Mouse (Mus musculus): ENCODE results near the gene Mettl7b. TPM values are rescaled to one million over a fixed set of nuclear protein-coding genes. Genes with fewer than 3 reads are reported as not detected.

Mettl7b gene
- polyA plus RNA-seq, 1 experiment, result 3.7 TPM

- 74% methylated on average over 12 of the region's 12 CpGs for WGBS
- Histone ChIP-seq H3K4me3 (replicated peaks; ENCODE audit: control insufficient read depth, low read depth, low read length) (no peak overlapping the region), H3K4me1 (ENCODE audit: control insufficient read depth, insufficient read depth, low read length) (no peaks in the 10 kb centered on the region), H3K27ac (ENCODE audit: control insufficient read depth, insufficient read depth, low read depth, low read length, poor library complexity) (no peak overlapping the region)
- TF ChIP-seq CTCF (IDR thresholded peaks at IDR 0.05; ENCODE audit: control insufficient read depth, insufficient read depth, low read length) (no peak), POLR2A (IDR thresholded peaks at IDR 0.05; ENCODE audit: borderline replicate concordance, control insufficient read depth, low read depth, low read length) (no peak)
These were observed 22.9 kb downstream of the Mettl7b start for GRCm38 (mm10) chr10:128937756-128938390.

DNA sequence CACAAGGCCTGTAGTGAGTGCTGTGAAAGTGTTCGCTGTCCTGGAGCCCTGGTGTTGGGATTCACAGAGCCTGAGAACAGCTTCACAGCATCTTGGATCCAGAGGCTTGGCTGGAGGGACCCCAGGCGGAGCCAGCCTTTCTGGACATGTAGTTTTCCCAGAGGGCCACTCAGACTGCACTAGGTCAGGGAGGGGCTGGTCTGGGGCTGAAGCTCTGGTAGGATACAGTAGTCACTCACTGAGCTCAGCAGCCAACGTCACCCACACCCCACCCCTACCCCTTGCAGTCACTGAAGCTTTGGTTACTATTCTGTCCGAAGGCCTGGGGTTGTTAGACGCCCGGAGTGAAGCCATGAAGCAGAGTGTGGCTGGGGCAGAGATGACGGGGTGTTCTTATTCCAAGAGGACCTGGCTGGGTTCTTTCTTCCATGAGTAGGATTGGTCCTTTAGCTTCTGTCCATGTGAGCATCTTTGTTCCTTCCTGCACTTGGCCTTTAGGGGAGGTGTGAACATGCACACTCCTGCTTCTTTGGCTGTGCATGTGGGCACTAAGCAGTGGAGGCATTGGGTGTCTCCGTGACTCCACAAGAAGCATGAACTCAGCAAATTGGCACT, 24.9 kb downstream of the Mettl7b start:
- Histone ChIP-seq H3K4me1 (ENCODE audit: control insufficient read depth, insufficient read depth, low read length) (no peaks in the 10 kb centered on the region), H3K4me3 (replicated peaks; ENCODE audit: control insufficient read depth, low read depth, low read length) (no peak overlapping the region), H3K27ac (ENCODE audit: control insufficient read depth, insufficient read depth, low read depth, low read length, poor library complexity) (no peak overlapping the region)
- TF ChIP-seq POLR2A (IDR thresholded peaks at IDR 0.05; ENCODE audit: borderline replicate concordance, control insufficient read depth, low read depth, low read length) (no peak), CTCF (IDR thresholded peaks at IDR 0.05; ENCODE audit: control insufficient read depth, insufficient read depth, low read length) (no peak)
- 70% methylated on average over 8 of the region's 8 CpGs for WGBS

DNA sequence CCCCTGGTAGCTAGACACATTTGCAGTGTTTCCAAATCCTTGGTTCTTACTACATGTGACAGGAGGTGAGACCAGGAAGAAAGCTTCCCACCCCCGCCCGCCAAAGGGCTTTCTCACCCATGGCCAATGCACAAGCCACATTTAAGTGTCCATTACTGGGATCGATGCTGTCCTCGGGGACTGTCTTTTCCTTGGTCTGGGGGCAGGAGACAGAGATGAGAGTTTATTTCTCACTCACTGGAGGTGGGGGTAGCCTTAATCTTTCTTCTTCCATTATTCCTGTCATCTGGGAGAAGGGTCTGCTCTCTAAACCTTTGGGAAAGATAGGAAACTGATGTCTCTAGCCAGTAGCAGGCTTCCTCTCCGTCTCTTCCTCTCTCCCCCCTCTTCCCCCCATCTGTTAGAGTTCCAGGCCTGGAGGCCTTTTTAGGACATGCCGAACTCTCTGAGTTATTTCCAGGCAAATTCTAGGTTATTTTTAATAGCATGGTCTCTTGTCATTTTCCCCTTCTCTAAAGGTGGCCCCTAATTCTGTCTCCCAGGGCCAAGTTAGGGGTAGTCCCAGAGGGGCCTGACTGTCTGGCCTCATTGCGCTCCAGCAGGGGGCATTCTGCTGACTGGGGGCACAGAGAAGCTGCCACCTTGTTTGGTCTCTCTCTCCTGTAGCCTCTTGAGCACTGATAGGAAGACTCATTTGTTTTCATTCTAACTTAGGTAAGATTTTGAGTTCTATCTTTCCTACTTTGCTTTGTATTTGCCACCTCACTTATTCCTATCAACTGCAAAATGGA, 25.6 kb downstream of the Mettl7b start:
- no peak for TF ChIP-seq POLR2A (IDR thresholded peaks at IDR 0.05; ENCODE audit: borderline replicate concordance, control insufficient read depth, low read depth, low read length)
- no peak for TF ChIP-seq CTCF (IDR thresholded peaks at IDR 0.05; ENCODE audit: control insufficient read depth, insufficient read depth, low read length)
- WGBS, result 71% methylated on average over 7 of the region's 7 CpGs
- no peak overlapping the region for H3K27ac ChIP-seq (ENCODE audit: control insufficient read depth, insufficient read depth, low read depth, low read length, poor library complexity)
- H3K4me3 ChIP-seq (replicated peaks; ENCODE audit: control insufficient read depth, low read depth, low read length), result no peak overlapping the region
- no peaks in the 10 kb centered on the region for H3K4me1 ChIP-seq (ENCODE audit: control insufficient read depth, insufficient read depth, low read length)

GRCm38 (mm10) chr10:128933976-128934721, 26.6 kb downstream of the Mettl7b start:
- TF ChIP-seq CTCF (IDR thresholded peaks at IDR 0.05; ENCODE audit: control insufficient read depth, insufficient read depth, low read length), result no peak
- no peak for TF ChIP-seq POLR2A (IDR thresholded peaks at IDR 0.05; ENCODE audit: borderline replicate concordance, control insufficient read depth, low read depth, low read length)
- H3K4me3 ChIP-seq (replicated peaks; ENCODE audit: control insufficient read depth, low read depth, low read length), result no peak overlapping the region
- H3K27ac ChIP-seq (ENCODE audit: control insufficient read depth, insufficient read depth, low read depth, low read length, poor library complexity), result no peak overlapping the region
- H3K4me1 ChIP-seq (ENCODE audit: control insufficient read depth, insufficient read depth, low read length), result no peaks in the 10 kb centered on the region
- WGBS, result 8% methylated on average over 21 of the region's 21 CpGs

GRCm38 (mm10) chr10:128933574-128933973, 27.2 kb downstream of the Mettl7b start, which contains the start of gene Itga7:
Gene Itga7 (plus strand): TSS chr10:128933818.
- WGBS, result 2% methylated on average over 26 of the region's 26 CpGs
- no peaks in the 10 kb centered on the region for H3K4me1 ChIP-seq (ENCODE audit: control insufficient read depth, insufficient read depth, low read length)
- H3K4me3 ChIP-seq (replicated peaks; ENCODE audit: control insufficient read depth, low read depth, low read length), result no peak within 1 kb of the TSS
- H3K27ac ChIP-seq (ENCODE audit: control insufficient read depth, insufficient read depth, low read depth, low read length, poor library complexity), result no peak within 1 kb of the TSS
- TF ChIP-seq CTCF (IDR thresholded peaks at IDR 0.05; ENCODE audit: control insufficient read depth, insufficient read depth, low read length) (no peak), POLR2A (IDR thresholded peaks at IDR 0.05; ENCODE audit: borderline replicate concordance, control insufficient read depth, low read depth, low read length) (no peak)

DNA sequence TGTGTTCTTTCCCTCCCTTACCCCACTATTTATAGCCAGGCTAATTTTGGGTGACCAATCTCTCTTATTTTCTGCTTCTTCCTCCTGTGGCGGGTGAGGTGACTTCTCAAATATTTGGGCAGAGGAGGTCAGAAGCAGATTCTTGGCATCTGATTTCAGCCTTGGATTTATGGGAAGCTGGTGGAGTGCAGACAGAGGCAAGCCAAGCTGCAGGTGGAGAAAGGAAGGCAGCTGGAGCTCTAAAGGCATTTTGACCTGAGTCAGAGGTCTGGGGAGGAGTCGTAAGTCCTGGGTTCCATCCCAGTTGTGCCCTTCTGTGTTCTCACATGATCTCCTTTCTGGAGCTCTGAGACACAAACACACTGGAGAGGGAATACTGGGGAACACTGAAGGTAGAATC, 29.3 kb downstream of the Mettl7b start:
- Histone ChIP-seq H3K4me3 (replicated peaks; ENCODE audit: control insufficient read depth, low read depth, low read length) (no peak overlapping the region), H3K27ac (ENCODE audit: control insufficient read depth, insufficient read depth, low read depth, low read length, poor library complexity) (no peak overlapping the region), H3K4me1 (ENCODE audit: control insufficient read depth, insufficient read depth, low read length) (no peaks in the 10 kb centered on the region)
- TF ChIP-seq CTCF (IDR thresholded peaks at IDR 0.05; ENCODE audit: control insufficient read depth, insufficient read depth, low read length), result no peak
- no peak for TF ChIP-seq POLR2A (IDR thresholded peaks at IDR 0.05; ENCODE audit: borderline replicate concordance, control insufficient read depth, low read depth, low read length)
- 41% methylated on average over 2 of the region's 2 CpGs for WGBS

- H3K27ac ChIP-seq (ENCODE audit: control insufficient read depth, insufficient read depth, low read depth, low read length, poor library complexity), result no peak overlapping the region
- H3K4me1 ChIP-seq (ENCODE audit: control insufficient read depth, insufficient read depth, low read length), result no peaks in the 10 kb centered on the region
- WGBS, result 81% methylated on average over 7 of the region's 7 CpGs
- no peak overlapping the region for H3K4me3 ChIP-seq (replicated peaks; ENCODE audit: control insufficient read depth, low read depth, low read length)
- TF ChIP-seq CTCF (IDR thresholded peaks at IDR 0.05; ENCODE audit: control insufficient read depth, insufficient read depth, low read length) (no peak), POLR2A (IDR thresholded peaks at IDR 0.05; ENCODE audit: borderline replicate concordance, control insufficient read depth, low read depth, low read length) (no peak)
These were observed 31.0 kb downstream of the Mettl7b start for GRCm38 (mm10) chr10:128929638-128930378.

Measured in bone marrow, adult 2 months (tissue).